Mouse (Mus musculus) heart, adult 2 months (tissue): ENCODE data around the gene Rhd.

Experiments
- CTCF ChIP-seq: fragments of 200-600 bp; IDR thresholded peaks from 2 replicates; pipeline ENCODE4 v1.8.1; 2022; ENCODE audit warnings: antibody characterized with exemption, mild to moderate bottlenecking, moderate library complexity
- POLR2A ChIP-seq: fragments of 200-500 bp; IDR thresholded peaks from 2 replicates; pipeline ENCODE4 v1.6.1; 2011; ENCODE audit warnings: mild to moderate bottlenecking, low read depth, low read length, control low read depth; ENCODE audit not compliant: insufficient read depth

GRCm38 (mm10) chr4:134930190-134930589 lies 65.9 kb downstream of the Rhd start:
- TF ChIP-seq POLR2A (no peak), CTCF (no peak)
